Mouse (Mus musculus) embryonic fibroblast, embryonic 13.5 days (primary cell): ENCODE measurements around the gene Tmem30c. TPM values are rescaled to one million over a fixed set of nuclear protein-coding genes. Genes with fewer than 3 reads are reported as not detected.

Experiments
- H3K27ac ChIP-seq: 2 replicates; pipeline ENCODE4 v1.5.1; 2012; ENCODE audit warnings: low read length, control low read depth, inconsistent platforms; ENCODE audit not compliant: insufficient read depth
- H3K4me1 ChIP-seq: 2 replicates; pipeline ENCODE4 v1.6.1; 2011; ENCODE audit warnings: low read length; ENCODE audit not compliant: control insufficient read depth, insufficient read depth
- H3K4me3 ChIP-seq: 2 replicates; pipeline ENCODE4 v1.5.1; 2011; ENCODE audit warnings: mild to moderate bottlenecking, control low read depth, low read length; ENCODE audit not compliant: insufficient read depth
- CTCF ChIP-seq: IDR thresholded peaks from 2 replicates; pipeline ENCODE4 v1.5.1; 2011; ENCODE audit warnings: mild to moderate bottlenecking, control low read depth, low read length, moderate library complexity, borderline replicate concordance; ENCODE audit not compliant: insufficient read depth
- POLR2A ChIP-seq: IDR thresholded peaks from 2 replicates; pipeline ENCODE4 v1.6.1; 2011; ENCODE audit warnings: low read depth, mild to moderate bottlenecking, control low read depth, low read length, moderate library complexity
- polyA plus RNA-seq: library from polyadenylated mRNA; stranded (reverse); fragments of >200 nt; gene quantifications from 2 replicates; pipeline ENCODE4 v1.2.4, GENCODE M21; 2011; ENCODE audit warnings: low read depth; ENCODE audit not compliant: missing spikeins, insufficient read length

Gene Tmem30c
- polyA plus RNA-seq, 1 experiment = 0.19 TPM

DNA sequence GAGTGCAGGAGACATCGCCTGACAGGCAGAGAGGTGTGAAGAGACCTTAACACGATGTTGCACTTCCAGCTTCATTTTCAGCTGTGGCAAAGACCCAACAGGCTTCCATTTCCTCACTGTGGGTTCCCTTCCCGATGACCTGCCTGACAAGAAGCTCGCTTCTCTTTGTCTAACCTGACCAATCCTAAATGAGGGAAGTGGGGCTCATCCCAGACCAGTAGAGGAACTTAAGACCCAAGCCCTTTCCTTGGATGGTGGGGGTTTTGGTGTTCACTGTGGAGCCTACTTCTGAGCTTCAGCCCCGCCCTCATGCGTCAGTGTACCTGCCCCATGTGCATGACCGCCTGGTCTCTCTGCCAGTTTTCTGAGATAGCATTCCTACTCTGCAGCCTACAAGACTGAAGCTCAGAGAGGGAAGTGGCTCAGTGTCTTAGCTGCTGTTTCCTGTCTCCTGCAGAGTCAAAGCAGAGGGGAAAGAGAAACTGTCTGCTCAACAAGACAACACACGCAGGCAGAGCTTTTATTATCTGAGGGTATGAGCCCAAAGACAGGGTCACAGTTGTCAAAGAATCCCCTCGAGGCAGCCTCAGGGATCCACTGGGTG, 8.9 kb upstream of the Tmem30c start:
- peaks cover 4% of the 10 kb centered on the region for H3K4me1 ChIP-seq
- TF ChIP-seq CTCF (no peak), POLR2A (no peak)
- no peak overlapping the region for H3K27ac ChIP-seq
- no peak overlapping the region for H3K4me3 ChIP-seq

DNA sequence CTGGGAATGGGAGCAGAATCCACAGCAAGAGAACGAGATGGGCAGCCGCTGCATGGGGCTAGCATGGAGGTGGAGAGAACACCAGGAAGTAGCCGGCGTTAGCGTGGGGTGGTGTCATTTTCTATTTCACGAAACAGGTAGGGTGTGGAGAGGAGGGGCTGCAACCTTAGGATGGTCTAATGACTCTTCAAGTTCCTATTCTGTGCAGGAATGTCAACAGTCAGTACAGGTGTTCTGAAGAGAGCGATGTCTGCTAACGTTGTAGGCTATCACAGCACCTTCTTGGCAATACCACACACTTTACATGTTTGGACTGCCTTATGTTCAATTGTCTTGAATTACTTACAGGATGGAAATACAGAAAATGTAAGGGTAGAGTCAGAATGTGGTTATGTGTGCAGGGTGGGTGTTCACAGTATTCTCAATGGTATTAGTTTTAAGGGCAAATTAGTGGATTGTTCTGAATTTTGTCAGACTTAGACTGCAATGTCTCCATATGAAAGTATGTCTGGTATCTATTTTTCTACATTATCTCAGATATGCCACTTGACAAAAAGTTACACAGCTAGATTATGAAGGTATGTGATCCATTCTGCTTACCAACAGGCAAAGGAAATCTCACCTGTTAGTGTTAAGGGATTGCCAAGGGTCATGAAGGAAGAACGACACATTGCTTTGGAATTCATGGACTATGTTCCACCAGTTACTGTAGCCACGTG, 2.7 kb upstream of the Tmem30c start:
- TF ChIP-seq CTCF = no peak
- TF ChIP-seq POLR2A = no peak
- H3K27ac ChIP-seq = no peak overlapping the region
- no peak overlapping the region for H3K4me3 ChIP-seq
- no peaks in the 10 kb centered on the region for H3K4me1 ChIP-seq

DNA sequence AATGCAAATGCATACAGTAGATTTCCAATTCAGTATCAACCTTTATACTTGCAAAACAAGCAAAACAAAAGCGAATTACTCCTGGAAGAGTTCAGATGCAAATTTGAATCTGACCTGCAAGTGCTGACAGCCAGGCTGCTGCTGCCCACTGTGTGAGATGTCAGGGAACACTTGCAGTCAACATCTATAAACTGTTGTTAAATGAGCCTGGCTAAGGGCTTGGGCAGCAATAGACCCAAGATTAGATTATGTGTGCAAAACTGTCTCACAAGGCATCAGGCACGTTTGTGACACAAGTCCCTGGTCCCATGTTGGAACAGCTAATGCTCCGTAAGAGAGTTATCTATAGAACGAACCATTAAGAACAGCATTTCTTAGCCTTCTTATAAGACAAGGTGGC, 369 bp downstream of the Tmem30c start:
- Histone ChIP-seq H3K4me1 (no peaks in the 10 kb centered on the region), H3K27ac (no peak overlapping the region), H3K4me3 (no peak overlapping the region)
- TF ChIP-seq POLR2A = no peak
- TF ChIP-seq CTCF = no peak

DNA sequence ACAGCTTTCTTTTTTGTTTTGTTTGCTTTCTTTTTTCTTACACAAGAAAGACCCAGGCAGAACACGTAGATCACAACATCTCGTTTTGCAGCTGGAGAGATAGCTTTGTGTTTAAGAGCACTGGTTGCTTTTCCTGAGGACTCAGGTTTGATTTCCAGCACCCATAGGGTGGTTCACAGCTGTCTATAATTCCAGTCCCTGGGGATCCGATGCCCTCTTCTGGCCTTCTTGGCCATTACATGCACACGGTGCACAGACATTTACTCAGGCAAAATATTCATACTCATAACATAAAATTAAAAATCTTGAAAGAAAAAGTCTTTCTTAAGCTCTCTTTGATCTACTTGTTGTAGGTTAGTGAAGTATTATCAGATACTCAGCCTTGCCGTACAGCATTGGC, 969 bp downstream of the Tmem30c start:
- no peaks in the 10 kb centered on the region for H3K4me1 ChIP-seq
- no peak overlapping the region for H3K27ac ChIP-seq
- TF ChIP-seq CTCF (no peak), POLR2A (no peak)
- no peak overlapping the region for H3K4me3 ChIP-seq

DNA sequence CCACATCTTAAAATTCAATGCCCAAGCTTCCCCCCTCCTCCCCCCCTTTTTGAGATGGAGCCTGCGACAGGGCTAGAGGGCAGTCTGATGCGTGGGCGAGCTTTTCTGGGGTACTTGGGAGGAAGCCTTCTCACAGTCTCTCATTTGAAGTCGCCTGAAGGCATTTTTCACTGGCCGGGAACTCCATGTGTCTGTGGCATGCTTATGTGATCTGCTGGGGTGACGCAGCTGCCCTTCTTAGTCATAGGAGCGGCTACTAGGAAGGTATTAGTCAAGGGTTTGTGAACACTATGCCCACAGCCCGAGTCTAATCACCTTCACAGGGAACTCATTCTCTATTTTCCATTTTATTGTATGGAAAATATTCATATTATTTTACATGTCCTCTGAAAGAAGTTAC, 11.2 kb downstream of the Tmem30c start:
- peaks cover 3% of the 10 kb centered on the region; the same call in 1 of the 2 replicates for H3K4me1 ChIP-seq
- H3K27ac ChIP-seq = no peak overlapping the region
- H3K4me3 ChIP-seq = no peak overlapping the region
- no peak for TF ChIP-seq POLR2A
- TF ChIP-seq CTCF = no peak

DNA sequence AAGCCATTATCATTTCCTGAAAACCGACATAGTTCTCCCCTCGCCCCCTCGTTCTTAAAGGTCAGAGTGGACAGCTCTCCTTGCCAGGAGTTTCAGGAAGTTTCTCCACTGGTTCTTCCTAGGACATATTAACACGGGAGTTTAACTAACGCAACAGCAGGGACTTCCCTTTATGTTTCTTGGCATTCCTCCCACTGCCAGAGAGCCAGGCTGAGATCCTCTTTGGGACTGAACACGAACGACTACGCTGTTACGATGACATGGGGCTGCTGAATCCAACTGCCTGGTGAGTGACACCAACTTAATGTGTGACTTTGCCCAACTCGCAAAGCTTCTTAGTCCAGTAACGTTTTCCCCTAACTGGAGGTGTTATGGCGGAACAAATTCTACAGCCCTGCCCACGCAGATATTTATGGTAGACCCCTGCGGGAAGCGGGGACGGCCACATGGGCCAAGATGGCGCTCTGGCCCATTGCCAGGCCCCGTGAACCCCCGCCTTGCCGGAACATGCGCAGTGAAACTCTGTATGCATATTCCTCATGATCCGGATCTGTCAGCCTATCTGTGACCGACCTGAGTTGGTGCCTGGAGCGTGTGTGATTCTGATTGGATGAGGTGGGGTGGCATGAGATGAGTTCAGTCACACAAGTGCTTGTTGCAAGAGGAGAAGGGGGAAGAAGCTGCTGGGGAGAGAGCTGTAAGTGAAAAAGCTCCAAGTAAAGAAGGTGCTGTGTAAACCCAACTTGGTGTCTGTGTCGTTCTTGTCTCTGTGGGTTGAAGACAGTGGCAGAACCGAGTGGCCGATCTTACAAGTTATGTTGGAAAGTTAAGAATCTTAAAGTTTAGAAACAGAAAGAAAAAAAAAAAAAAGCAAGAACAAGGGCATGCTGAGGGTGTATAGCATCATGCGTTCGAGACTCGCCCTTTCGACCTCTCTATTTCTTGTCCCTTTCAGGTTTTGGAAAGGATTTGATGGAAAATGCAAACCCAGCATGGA, 12.1 kb downstream of the Tmem30c start:
- Histone ChIP-seq H3K4me3 (no peak overlapping the region), H3K27ac (no peak overlapping the region), H3K4me1 (peaks cover 3% of the 10 kb centered on the region; the same call in 1 of the 2 replicates)
- TF ChIP-seq POLR2A (no peak), CTCF (no peak)

DNA sequence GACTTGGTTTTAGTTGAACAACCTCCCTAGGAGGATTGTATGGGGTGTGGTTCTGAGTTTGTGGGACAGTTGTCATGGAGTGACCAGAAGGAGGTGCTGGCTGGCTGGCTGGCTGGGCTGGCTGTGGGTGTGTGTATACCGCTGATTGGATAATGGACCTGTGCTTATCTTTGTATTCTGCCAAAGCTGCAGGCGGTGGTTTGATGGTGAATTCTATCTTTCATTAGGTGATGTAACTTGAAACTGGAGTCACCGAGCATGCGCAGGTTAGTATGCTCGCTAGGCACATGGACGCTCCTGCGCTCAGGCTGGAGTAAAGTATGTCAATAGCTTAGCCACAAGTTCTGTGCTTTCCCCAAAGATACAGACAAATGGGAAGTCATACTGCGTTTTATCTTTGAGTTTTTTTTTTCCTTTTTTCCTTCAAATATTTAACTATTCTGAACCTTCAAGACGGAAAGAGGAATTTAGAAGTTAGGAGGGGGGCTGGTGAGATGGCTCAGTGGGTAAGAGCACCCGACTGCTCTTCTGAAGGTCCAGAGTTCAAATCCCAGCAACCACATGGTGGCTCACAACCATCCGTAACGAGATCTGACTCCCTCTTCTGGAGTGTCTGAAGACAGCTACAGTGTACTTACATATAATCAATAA, 13.6 kb downstream of the Tmem30c start:
- Histone ChIP-seq H3K4me1 (peaks cover 3% of the 10 kb centered on the region; the same call in 1 of the 2 replicates), H3K27ac (no peak overlapping the region), H3K4me3 (no peak overlapping the region)
- TF ChIP-seq CTCF (no peak), POLR2A (no peak)

DNA sequence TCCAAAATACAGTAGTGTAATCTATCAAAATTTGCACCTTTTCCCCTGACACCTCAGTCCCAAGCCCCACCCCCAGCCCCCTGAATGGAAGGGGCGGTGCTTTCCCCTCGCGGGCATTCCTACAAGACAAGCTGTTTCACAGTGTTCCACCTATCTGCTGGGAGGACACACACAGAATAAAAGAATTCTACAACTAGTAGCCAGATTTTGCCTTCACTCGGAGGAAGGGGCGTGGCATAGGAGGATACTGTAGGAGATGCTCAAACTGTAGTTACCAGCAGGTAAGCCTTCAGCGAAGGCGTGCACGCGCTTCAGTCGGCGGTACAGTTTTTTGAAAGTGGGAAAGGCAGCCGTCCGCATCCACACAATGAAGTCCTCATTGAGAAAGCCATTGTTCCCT, 22.9 kb downstream of the Tmem30c start:
- Histone ChIP-seq H3K4me1 (no peaks in the 10 kb centered on the region), H3K4me3 (no peak overlapping the region), H3K27ac (no peak overlapping the region)
- TF ChIP-seq POLR2A (no peak), CTCF (no peak)

DNA sequence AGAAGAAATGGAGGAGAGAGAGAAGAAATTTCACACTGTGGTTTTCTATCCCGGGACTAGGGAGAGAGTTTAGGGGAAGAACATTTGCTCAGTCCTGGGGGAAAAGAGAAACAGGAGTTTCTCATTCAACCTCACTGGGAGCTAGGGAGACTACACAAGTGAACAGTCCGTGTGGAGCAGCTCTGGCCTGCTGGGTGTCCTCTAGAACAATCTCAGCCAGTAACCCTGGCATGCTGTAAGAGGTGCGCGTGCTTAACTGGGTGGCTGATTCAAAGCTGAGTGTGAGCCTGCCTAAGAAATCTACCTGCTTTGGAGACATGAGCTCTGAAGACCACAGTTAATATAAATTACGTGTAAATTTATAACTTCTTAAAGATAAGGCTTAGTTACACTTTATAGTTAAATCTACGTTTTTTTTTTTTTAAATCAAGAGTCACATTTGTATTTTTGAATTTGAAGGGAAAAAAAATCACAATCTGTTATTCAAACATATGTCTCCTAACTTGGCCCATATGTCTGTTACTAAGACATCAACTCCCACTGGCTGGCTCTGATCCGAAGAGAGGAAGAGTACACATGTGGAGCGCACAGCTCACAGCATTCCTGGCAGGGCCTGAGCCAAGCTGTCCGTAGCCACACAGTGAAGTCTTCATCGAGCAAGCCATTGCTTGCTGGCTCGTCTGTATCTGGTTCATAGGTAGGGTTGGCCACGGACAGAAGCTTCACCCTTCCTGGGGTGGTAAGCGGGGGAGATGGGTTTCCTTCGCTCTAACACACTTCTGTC, 24.4 kb downstream of the Tmem30c start:
- no peak overlapping the region for H3K4me3 ChIP-seq
- H3K4me1 ChIP-seq = no peaks in the 10 kb centered on the region
- no peak overlapping the region for H3K27ac ChIP-seq
- TF ChIP-seq CTCF (no peak), POLR2A (no peak)
